Mouse (Mus musculus) hindbrain, postnatal 0 days (tissue): ENCODE results near the gene Pdia3. TPM values are rescaled to one million over a fixed set of nuclear protein-coding genes. Genes with fewer than 3 reads are reported as not detected.
"Not testable (repeated sequence)": the region's sequence is repeated elsewhere in the genome, so short reads cannot be mapped to it uniquely, and the experiment has no call there.

ENCODE experiments used
- ATAC-seq: fragments of 200-750 bp; cut with Nextera tagmentation; 2 replicates; pipeline ENCODE4 v1.8.0; 2017; ENCODE audit warnings: mild to moderate bottlenecking, moderate TSS enrichment, moderate library complexity
- DNase-seq: peaks from one replicate; pipeline ENCODE4 v3.0.0-alpha.2; 2015; ENCODE audit warnings: low spot score
- H3K27ac ChIP-seq: fragments of 300-500 bp; sonication (generic); 2 replicates; pipeline ENCODE4 v1.5.1; 2014; ENCODE audit warnings: mild to moderate bottlenecking
- H3K27me3 ChIP-seq: fragments of 300-500 bp; sonication (generic); 2 replicates; pipeline ENCODE4 v1.6.1; 2014; ENCODE audit warnings: low read length, mixed read lengths; ENCODE audit not compliant: insufficient read depth
- H3K36me3 ChIP-seq: fragments of 300-500 bp; sonication (generic); 2 replicates; pipeline ENCODE4 v1.6.1; 2014; ENCODE audit warnings: low read length, mixed read lengths; ENCODE audit not compliant: insufficient read depth
- H3K4me1 ChIP-seq: fragments of 300-500 bp; sonication (generic); 2 replicates; pipeline ENCODE4 v1.6.1; 2014; ENCODE audit warnings: antibody characterized with exemption, low read length, mixed read lengths; ENCODE audit not compliant: insufficient read depth
- H3K4me2 ChIP-seq: fragments of 300-500 bp; sonication (generic); 2 replicates; pipeline ENCODE4 v1.6.1; 2014; ENCODE audit warnings: low read depth, mild to moderate bottlenecking, low read length, moderate library complexity, mixed read lengths
- H3K4me3 ChIP-seq: fragments of 300-500 bp; sonication (generic); 2 replicates; pipeline ENCODE4 v1.5.1; 2014; ENCODE audit warnings: low read length
- H3K9ac ChIP-seq: fragments of 300-500 bp; sonication (generic); replicated peaks from 2 replicates; pipeline ENCODE4 v1.6.1; 2014; ENCODE audit warnings: mild to moderate bottlenecking, low read length, moderate library complexity, mixed read lengths
- H3K9me3 ChIP-seq: fragments of 300-500 bp; sonication (generic); 2 replicates; pipeline ENCODE4 v1.6.1; 2016; ENCODE audit warnings: low read length, mixed read lengths
- CTCF ChIP-seq: IDR thresholded peaks from 2 replicates; pipeline ENCODE4 v1.5.1; 2016; ENCODE audit warnings: antibody characterized with exemption, control low read depth, low read depth
- WGBS: fragments of 180-500 bp; shearing (Covaris S2); extraction: QIAGEN DNeasy Blood & Tissue Kit; methylation state at CpG from one replicate; pipeline ENCODE4 v1.1.7; 2014; 5-methylcytosine and 5-hydroxymethylcytosine counted together
- microRNA-seq, 2 experiments: library from miRNA; unstranded; fragments of <30 nt; microRNA quantifications; one replicate each; pipeline ENCODE4; 2016
- polyA plus RNA-seq: library from polyadenylated mRNA; unstranded; fragments of >200 nt; fragmentation: Nextera tagmentation; extraction: Ambion mirVana; gene quantifications from 2 replicates; pipeline ENCODE4 v1.2.1, GENCODE M21; 2015
- total RNA-seq: library from RNA; depleted of rRNA; stranded (reverse); fragments of >200 nt; gene quantifications from 2 replicates; pipeline ENCODE4 v1.2.3, GENCODE M21; 2014; rRNA removed

The Pdia3 gene
- total and polyA plus RNA-seq, 2 experiments from 2014 or later = 47.4 to 296 TPM

DNA sequence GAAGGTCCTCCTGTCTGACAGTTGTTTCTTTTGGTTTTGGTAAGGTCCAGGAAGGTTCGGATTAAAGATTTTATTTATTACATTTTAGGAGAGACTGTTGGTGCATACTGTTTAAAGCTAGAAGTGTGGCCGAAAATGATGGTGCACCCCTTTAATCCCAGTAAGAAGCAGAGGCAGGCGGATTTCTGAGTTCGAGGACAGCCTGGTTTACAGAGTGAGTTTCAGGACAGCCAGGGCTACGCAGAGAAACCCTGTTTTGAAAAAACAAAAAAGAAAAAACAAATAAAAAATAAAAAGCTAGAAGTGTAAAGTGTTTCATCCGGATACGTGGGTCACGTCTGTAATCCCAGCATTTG, 60.6 kb downstream of the Pdia3 start:
- Histone ChIP-seq H3K36me3 (no peaks in the 10 kb centered on the region), H3K4me1 (no peaks in the 10 kb centered on the region), H3K9me3 (no peaks in the 10 kb centered on the region), H3K27ac (0 out of 2 replicates have a peak overlapping the region, but pooled peaks have one; percentile 27), H3K4me2 (peak overlapping the region; percentile 60), H3K27me3 (no peaks in the 10 kb centered on the region), H3K4me3 (peak overlapping the region; percentile 60), H3K9ac (no peak overlapping the region; the same call in 1 of the 2 replicates)
- TF ChIP-seq CTCF = no peak
- ATAC-seq (no peak; the same call in 1 of the 2 replicates), DNase-seq (no peak)
- WGBS = 34% methylated on average over 8 of the region's 8 CpGs

DNA sequence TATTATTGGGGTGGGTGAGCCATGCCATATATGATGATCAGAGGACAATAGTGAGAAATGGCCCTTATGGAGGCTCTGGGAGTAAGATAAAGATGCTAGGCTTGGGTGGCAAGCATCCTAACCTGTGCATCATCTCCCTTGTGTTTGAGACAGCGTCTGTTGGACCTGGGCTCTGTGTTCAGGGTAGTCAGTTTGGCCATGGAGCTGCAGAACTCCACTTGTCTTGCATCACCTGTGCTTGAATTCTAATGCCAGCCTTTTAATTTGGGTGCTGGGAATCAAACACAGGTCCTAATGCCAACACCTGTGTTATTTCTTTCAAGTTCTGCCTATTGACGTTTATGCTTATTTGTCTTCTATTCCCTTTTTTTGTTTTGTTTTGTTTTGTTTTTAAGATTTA, 61.7 kb downstream of the Pdia3 start:
- ATAC-seq, H3K27ac ChIP-seq, H3K9me3 ChIP-seq, H3K27me3 ChIP-seq, H3K4me1 ChIP-seq, H3K4me3 ChIP-seq, H3K9ac ChIP-seq, DNase-seq, H3K36me3 ChIP-seq, H3K4me2 ChIP-seq: not testable (repeated sequence)
- WGBS = 98% methylated on average over 2 of the region's 2 CpGs

DNA sequence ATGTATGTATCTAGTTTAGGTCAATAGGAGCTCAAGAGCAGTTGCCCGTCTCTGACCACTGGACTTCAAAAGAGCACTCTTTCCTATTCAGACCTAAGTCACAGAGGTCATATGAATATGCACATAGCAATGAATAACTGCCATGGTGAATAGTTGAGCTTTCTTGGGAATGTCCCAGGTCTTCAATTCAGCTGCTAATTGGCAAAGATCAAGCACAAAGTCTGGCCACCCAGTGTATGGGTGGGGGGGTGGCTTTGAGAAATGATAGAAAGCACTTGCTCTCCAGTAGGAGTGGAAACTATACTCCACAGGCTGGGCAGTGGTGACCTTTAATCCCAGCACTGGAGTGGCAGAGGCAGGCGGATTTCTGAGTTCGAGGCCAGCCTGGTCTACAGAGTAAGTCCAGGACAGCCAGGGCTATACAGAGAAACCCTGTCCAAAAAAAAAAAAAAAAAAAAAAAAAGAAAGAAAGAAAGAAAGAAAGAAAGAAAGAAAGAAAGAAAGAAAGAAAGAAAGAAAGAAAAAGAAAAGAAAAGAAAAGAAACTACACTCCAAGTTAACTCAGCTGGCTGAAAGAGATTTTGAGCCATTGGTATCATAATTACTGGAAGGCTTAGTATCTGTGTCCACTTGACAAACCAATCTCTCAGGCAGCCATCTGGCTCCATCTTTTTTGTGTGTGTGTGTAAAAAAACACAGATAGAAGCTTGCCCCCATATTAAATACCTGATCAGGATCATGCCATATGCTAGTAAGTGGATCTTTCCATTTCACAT, 64.1 kb downstream of the Pdia3 start:
- Histone ChIP-seq H3K4me2 (no peak overlapping the region), H3K4me1 (no peaks in the 10 kb centered on the region), H3K9me3 (no peaks in the 10 kb centered on the region), H3K27ac (no peak overlapping the region), H3K4me3 (no peak overlapping the region), H3K36me3 (no peaks in the 10 kb centered on the region), H3K27me3 (no peaks in the 10 kb centered on the region), H3K9ac (no peak overlapping the region)
- no peak for TF ChIP-seq CTCF
- 69% methylated on average over 3 of the region's 3 CpGs for WGBS
- DNase-seq = no peak
- ATAC-seq = no peak

DNA sequence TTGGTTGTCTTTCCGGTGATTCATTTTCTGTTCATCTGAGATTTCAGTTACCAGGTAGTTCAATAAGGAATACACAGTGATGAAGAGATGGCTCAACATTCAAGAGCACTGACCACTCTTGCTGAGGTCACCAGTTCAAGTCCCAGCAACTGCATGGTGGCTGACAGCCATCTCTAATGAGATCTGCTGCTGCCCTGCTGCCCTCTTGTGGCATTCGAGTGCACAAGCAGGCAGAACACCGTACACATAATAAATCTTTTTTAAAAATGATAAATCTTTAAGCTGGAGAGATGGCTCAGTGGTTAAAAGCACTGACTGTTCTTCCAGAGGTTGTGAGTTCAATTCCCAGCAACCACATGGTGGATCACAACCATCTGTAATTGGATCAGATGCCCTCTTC, 66.9 kb downstream of the Pdia3 start:
- TF ChIP-seq CTCF = peak; percentile 42
- H3K4me2 ChIP-seq = no peak overlapping the region
- no peak overlapping the region for H3K9ac ChIP-seq
- H3K4me1 ChIP-seq = no peaks in the 10 kb centered on the region
- ATAC-seq = no peak
- no peaks in the 10 kb centered on the region for H3K36me3 ChIP-seq
- no peak overlapping the region for H3K27ac ChIP-seq
- no peak overlapping the region for H3K4me3 ChIP-seq
- WGBS = 59% methylated on average over 3 of the region's 3 CpGs
- no peak for DNase-seq
- no peaks in the 10 kb centered on the region for H3K27me3 ChIP-seq
- no peaks in the 10 kb centered on the region for H3K9me3 ChIP-seq

DNA sequence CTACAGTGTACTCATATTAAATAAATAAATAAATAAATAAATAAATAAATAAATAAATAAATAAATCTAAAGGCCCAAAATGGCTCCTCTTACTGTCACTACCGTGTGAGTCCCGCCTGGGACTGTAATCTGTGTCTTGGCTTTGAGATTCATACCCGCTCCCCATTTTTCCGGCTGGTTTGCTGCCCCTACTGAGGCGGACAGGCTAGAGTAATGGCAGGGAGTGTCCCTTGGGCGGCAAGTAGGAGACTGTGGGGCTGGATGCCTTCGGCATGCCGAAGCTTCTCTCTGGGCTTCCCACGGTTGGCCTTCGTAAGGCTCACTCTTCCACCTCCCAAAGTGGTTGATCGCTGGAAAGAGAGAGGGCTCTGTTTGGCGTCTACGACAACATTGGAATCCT, 67.3 kb downstream of the Pdia3 start:
- not testable (repeated sequence) for H3K4me1 ChIP-seq, ATAC-seq, H3K27ac ChIP-seq, H3K4me2 ChIP-seq, H3K9ac ChIP-seq, DNase-seq, H3K4me3 ChIP-seq, H3K36me3 ChIP-seq, H3K9me3 ChIP-seq, H3K27me3 ChIP-seq
- 87% methylated on average over 13 of the region's 13 CpGs for WGBS

DNA sequence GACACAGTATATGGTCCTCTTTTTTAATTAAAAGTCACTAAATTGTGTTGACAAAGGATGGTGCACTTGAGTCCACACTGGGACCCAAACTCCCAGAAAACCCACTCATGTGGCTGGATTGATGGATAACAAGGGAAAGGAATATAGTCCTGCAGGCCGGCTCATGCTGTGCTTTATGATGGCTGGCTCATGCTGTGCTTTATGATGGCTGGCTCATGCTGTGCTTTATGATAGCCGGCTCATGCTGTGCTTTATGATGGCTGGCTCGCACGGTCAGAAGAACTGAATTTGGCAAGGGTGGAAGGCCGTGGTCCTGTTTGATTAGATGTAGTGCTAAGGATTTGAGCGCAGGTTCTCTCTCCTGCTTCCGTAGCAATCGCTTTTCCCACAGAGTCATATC, 70.0 kb downstream of the Pdia3 start:
- DNase-seq (no peak), ATAC-seq (no peak)
- no peaks in the 10 kb centered on the region for H3K36me3 ChIP-seq
- H3K27me3 ChIP-seq = no peaks in the 10 kb centered on the region
- H3K9me3 ChIP-seq = no peaks in the 10 kb centered on the region
- H3K4me3 ChIP-seq = no peak overlapping the region
- TF ChIP-seq CTCF = no peak
- H3K4me1 ChIP-seq = no peaks in the 10 kb centered on the region
- WGBS = 29% methylated on average over 8 of the region's 8 CpGs
- H3K4me2 ChIP-seq = no peak overlapping the region
- no peak overlapping the region for H3K27ac ChIP-seq
- H3K9ac ChIP-seq = no peak overlapping the region

DNA sequence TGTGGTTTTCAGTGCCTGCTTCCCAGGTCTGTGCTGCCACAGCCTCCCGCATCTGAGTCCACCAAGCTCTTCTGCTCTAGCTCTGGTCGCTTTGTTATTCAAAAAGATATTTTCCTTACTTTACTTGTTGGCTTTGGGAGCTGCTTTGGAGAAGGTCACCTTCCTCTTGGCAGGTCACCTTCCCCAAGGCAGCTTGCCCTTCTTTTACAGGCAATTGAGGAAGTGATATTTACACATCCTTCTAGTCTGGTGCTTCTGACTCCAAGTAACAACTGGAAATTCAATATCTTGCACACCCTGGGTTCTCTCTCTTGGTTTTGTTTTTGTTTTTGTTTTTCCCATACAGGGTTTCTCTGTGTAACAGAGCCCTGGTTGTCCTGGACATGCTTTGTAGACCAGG, 70.8 kb downstream of the Pdia3 start:
- WGBS = 67% methylated on average over 1 of the region's 2 CpGs
- H3K27me3 ChIP-seq, DNase-seq, ATAC-seq, H3K27ac ChIP-seq, H3K4me1 ChIP-seq, H3K9me3 ChIP-seq, H3K4me2 ChIP-seq, H3K4me3 ChIP-seq, H3K9ac ChIP-seq, H3K36me3 ChIP-seq: not testable (repeated sequence)

Small RNA genes lying within 50 kb of the gene (microRNA-seq; reads per million reads assigned to microRNA genes)
- 0 reads per million in 2 experiments for gene Gm22953

Other genes with a start within 250 kb of the Pdia3 start
- gene Tubgcp4, start 243.1 kb upstream of the Pdia3 start, total RNA-seq = 20.2 and 33.6 TPM in 2 replicates
- gene Tubgcp4, start 243.1 kb upstream of the Pdia3 start, polyA plus RNA-seq = 26.1 and 27.6 TPM in 2 replicates
- 3.2 and 5.7 TPM in 2 replicates for gene Zscan29, start 242.7 kb upstream of the Pdia3 start, total RNA-seq
- 5.3 and 5.5 TPM in 2 replicates for gene Zscan29, start 242.7 kb upstream of the Pdia3 start, polyA plus RNA-seq
- 194 and 277 TPM in 2 replicates for gene Trp53bp1, start 142.4 kb upstream of the Pdia3 start, total RNA-seq
- 76.4 and 80.9 TPM in 2 replicates for gene Trp53bp1, start 142.4 kb upstream of the Pdia3 start, polyA plus RNA-seq
- gene Map1a, start 124.2 kb upstream of the Pdia3 start, total RNA-seq = 160 and 173 TPM in 2 replicates
- 70.6 and 72.5 TPM in 2 replicates for gene Map1a, start 124.2 kb upstream of the Pdia3 start, polyA plus RNA-seq
- 12.8 and 13.5 TPM in 2 replicates for gene Ppip5k1, start 58.4 kb upstream of the Pdia3 start, total RNA-seq
- gene Ppip5k1, start 58.4 kb upstream of the Pdia3 start, polyA plus RNA-seq = 16.6 and 17.8 TPM in 2 replicates
- 139 and 161 TPM in 2 replicates for gene Ckmt1, start 56.1 kb upstream of the Pdia3 start, total RNA-seq
- gene Ckmt1, start 56.1 kb upstream of the Pdia3 start, polyA plus RNA-seq = 167 and 168 TPM in 2 replicates
- 0.07 TPM in 1 of 2 replicates, not detected in the other for gene Strc, start 26.6 kb upstream of the Pdia3 start, total RNA-seq
- 0.03 TPM in 1 of 2 replicates, not detected in the other for gene Strc, start 26.6 kb upstream of the Pdia3 start, polyA plus RNA-seq
- gene Catsper2, start within 50 bp of the Pdia3 start, total RNA-seq = 2.1 and 3.3 TPM in 2 replicates
- 4.3 and 4.9 TPM in 2 replicates for gene Catsper2, start within 50 bp of the Pdia3 start, polyA plus RNA-seq
- gene Ell3, start 30.5 kb downstream of the Pdia3 start, total RNA-seq = 0.58 TPM in 1 of 2 replicates, not detected in the other
- 1.4 and 1.7 TPM in 2 replicates for gene Ell3, start 30.5 kb downstream of the Pdia3 start, polyA plus RNA-seq
- 420 and 667 TPM in 2 replicates for gene Serf2, start 35.4 kb downstream of the Pdia3 start, total RNA-seq
- gene Serf2, start 35.4 kb downstream of the Pdia3 start, polyA plus RNA-seq = 306 and 336 TPM in 2 replicates
- gene Hypk, start 39.5 kb downstream of the Pdia3 start, total RNA-seq = 5.4 and 12.5 TPM in 2 replicates
- gene Hypk, start 39.5 kb downstream of the Pdia3 start, polyA plus RNA-seq = 110 and 119 TPM in 2 replicates
- gene Serinc4, start 43.0 kb downstream of the Pdia3 start, total RNA-seq = 1.3 and 1.5 TPM in 2 replicates
- gene Serinc4, start 43.0 kb downstream of the Pdia3 start, polyA plus RNA-seq = 0.57 and 1.1 TPM in 2 replicates
- gene Mfap1b, start 60.3 kb downstream of the Pdia3 start, total RNA-seq = 14.7 and 17.7 TPM in 2 replicates
- gene Mfap1b, start 60.3 kb downstream of the Pdia3 start, polyA plus RNA-seq = 52.8 and 57.0 TPM in 2 replicates
- 12.0 and 14.4 TPM in 2 replicates for gene Mfap1a, start 92.9 kb downstream of the Pdia3 start, total RNA-seq
- 21.3 and 21.5 TPM in 2 replicates for gene Mfap1a, start 92.9 kb downstream of the Pdia3 start, polyA plus RNA-seq
- gene Wdr76, start 92.9 kb downstream of the Pdia3 start, total RNA-seq = 4.6 and 5.3 TPM in 2 replicates
- gene Wdr76, start 92.9 kb downstream of the Pdia3 start, polyA plus RNA-seq = 2.4 and 2.8 TPM in 2 replicates